Mouse (Mus musculus): ENCODE data around the gene 2900026A02Rik. TPM values are rescaled to one million over a fixed set of nuclear protein-coding genes. Genes with fewer than 3 reads are reported as not detected.

Gene 2900026A02Rik
- polyA plus RNA-seq, 1 experiment from 2014 or later = 26.0 TPM

DNA sequence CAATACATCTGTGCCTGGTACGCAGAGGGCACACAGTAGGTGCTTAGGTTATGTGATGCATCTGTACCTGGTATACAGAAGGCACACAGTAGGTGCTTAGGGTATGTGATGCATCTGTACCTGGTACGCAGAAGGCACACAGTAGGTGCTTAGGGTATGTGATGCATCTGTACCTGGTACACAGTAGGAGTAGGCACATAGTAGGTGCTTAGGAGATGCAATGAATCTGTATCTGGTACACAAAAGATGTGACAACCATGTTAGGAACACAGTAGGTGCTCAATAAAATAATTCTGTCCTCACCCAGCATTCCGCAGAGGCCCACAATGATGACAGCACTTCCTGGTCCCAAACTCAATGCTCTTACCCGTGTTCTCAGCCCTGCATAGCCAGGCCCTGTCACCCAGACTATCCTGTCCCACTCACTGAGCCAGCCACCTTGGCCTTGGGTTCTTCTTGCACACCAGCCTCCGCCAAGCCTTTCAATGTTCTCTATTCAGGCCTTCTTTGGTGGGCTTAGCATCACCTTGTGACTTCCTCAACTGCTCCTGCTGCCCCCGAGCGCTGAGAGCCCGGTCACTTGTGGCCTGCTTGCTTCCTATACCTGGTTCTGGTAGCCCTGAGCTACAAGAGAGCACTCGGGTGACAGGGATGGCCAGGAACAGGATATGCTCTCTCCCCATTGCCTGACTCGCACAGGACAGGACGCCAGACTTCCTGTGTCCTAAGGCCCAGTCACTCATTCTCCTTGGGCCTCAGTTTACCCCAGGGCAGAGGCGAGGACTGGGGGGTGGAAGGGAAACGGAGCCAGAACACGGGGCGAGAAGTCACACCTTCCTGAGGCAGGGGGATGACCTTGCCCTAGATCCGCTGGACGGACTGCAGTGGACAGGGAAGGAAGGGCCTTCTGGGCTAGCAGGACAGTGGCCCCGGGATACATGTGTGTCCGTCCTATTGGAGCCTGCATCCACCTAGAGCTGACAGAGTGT lies 87.0 kb downstream of the 2900026A02Rik start:
- ChIA-PET CTCF (interaction anchor here (1.8 kb wide), 1 partner anchor 9 kb away, joined by 3 read pairs; no protein-coding TSS in a partner anchor), POLR2A (no interaction called here)
- TF ChIP-seq CTCF (IDR thresholded peaks at IDR 0.05) = no peak
- in situ Hi-C loops (cut with MboI; ENCODE audit: low pct_unique_long_range_greater_than_20kb) = no loop called here
- no peaks in the 10 kb centered on the region for H3K27me3 ChIP-seq
- no peak for ATAC-seq
- no peak for DNase-seq (ENCODE audit: low read depth, low spot score)

DNA sequence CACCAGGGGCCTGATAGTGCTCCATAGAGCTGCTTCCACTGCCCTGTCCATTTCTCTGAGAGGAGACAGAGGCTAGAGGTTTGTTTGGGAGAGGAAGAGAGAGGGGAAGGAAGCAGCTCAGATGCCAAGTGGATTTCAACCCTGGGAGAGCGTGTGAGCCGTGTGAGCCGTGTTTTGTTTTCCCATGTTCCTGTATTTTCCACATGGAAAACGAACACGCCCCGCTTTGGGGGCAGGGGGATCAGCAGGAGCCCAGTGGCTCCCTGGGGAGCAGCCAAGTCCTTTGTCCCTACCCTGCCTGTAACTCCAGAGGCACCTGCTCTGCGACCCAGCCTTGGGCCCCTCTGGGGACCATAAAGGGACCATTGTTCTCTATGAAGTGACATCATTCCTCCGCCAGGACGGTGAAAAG lies 88.0 kb downstream of the 2900026A02Rik start:
- ChIA-PET POLR2A (interaction anchor here (1.1 kb wide), 1 partner anchor 9 kb away, joined by 3 read pairs; no protein-coding TSS in a partner anchor), CTCF (no interaction called here)
- H3K27me3 ChIP-seq = no peaks in the 10 kb centered on the region
- DNase-seq (ENCODE audit: low read depth, low spot score) = no peak
- no peak for TF ChIP-seq CTCF (IDR thresholded peaks at IDR 0.05)
- in situ Hi-C loops (cut with MboI; ENCODE audit: low pct_unique_long_range_greater_than_20kb) = no loop called here
- no peak for ATAC-seq

DNA sequence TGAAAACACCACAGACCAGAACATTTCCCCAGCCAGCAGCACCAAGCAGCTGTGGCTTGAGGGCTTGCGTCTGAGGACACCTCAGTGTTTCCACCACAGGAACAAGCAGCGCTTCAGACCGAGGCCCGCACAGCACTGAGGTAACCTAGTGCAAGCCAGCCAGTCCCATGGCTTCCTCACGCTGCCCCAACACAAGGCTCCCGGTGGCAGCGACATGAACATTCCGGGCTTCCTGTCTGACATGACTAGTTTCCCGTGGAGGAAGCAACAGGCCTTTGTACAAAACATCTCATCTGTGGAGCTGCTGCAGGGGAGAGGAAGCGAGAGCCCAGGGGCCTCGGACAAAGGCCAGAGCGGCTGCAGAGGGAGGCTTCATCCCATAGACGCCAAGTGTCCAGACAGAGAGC lies 88.4 kb downstream of the 2900026A02Rik start:
- ChIA-PET CTCF (no interaction called here), POLR2A (interaction anchor here (1.1 kb wide), 1 partner anchor 10 kb away, joined by 3 read pairs; no protein-coding TSS in a partner anchor)
- ATAC-seq (no peak), DNase-seq (ENCODE audit: low read depth, low spot score) (no peak)
- H3K27me3 ChIP-seq = no peaks in the 10 kb centered on the region
- in situ Hi-C loops (cut with MboI; ENCODE audit: low pct_unique_long_range_greater_than_20kb) = no loop called here
- TF ChIP-seq CTCF (IDR thresholded peaks at IDR 0.05) = no peak

DNA sequence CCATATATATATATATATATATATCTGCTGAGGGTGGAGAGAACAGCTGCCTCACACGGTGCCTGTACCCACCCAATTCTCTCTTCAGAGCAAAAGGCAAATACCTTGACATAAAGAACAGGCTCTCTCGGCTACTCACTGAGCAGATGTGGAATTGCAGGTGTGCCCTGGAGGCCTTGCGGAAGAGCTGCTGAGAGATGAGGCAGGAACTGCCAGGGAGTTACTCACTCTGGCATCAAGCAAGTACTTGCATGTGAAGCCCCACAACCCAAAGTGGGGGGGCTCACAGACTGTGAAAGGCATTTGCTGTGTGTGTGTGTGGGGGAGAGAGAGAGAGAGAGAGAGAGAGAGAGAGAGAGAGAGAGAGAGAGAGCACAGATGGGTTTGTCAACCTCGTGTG lies 92.6 kb downstream of the 2900026A02Rik start:
- ATAC-seq = no peak
- POLR2A ChIA-PET = no interaction called here
- H3K27me3 ChIP-seq = no peaks in the 10 kb centered on the region

DNA sequence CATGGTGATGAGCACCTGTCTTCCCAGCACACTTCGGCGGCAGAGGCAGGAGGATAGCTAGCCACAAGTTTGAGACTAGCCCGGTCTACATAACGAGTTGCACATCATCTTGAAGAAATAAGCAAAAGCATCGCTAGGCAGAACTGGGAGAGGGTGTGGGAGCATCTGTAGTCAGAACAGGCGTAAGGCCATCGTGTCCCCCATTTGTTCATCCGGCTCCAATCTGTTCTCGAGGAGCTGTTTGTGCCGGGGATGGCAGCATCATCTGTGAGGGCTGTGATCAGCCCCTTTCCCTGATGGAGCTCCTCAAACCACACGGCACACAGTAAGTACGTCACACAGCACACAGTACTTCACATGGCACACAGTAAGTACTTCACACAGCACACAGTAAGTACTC lies 94.6 kb downstream of the 2900026A02Rik start:
- ATAC-seq (no peak), DNase-seq (ENCODE audit: low read depth, low spot score) (no peak)
- ChIA-PET POLR2A (interaction anchor here (0.5 to 0.6 kb wide), 2 partner anchors 25 to 67 kb away, joined by 4 read pairs; no protein-coding TSS in a partner anchor), CTCF (interaction anchor here (0.9 to 1.4 kb wide), 2 partner anchors 27 to 29 kb away, joined by 4 read pairs; no protein-coding TSS in a partner anchor)
- in situ Hi-C loops (cut with MboI; ENCODE audit: low pct_unique_long_range_greater_than_20kb) = no loop called here
- no peak for TF ChIP-seq CTCF (IDR thresholded peaks at IDR 0.05)
- H3K27me3 ChIP-seq = no peaks in the 10 kb centered on the region

More for the DNA sequence above, 92.6 kb downstream of the 2900026A02Rik start:
- CTCF ChIA-PET = interaction anchor here (0.9 to 2.0 kb wide), 3 partner anchors 10 to 29 kb away, joined by 4 read pairs; no protein-coding TSS in a partner anchor
- in situ Hi-C loops (cut with MboI; ENCODE audit: low pct_unique_long_range_greater_than_20kb) = no loop called here
- TF ChIP-seq CTCF (IDR thresholded peaks at IDR 0.05) = no peak
- DNase-seq (ENCODE audit: low read depth, low spot score) = no peak

DNA sequence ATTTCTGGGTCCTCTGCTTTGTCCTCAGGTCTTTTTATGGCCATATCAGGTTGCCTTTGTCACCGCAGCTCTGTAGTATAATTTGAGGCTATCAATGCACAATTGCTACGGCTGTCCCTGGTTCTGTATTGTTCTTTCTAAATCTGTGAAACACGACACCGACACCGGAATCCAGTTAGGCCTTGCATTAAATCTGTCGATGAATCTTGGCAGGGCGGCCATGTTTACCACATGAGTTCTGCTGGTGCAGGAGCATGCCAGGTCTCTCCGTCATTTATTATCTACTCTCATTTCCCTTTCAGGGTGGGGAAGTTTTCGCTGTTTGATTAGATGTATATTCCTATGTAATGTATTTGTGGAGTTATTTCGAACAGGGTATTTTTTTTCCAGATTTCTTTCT lies 97.3 kb downstream of the 2900026A02Rik start:
- ChIA-PET POLR2A (no interaction called here), CTCF (interaction anchor here (1.4 kb wide), 1 partner anchor 31 kb away, joined by 4 read pairs; no protein-coding TSS in a partner anchor)
- no peak for TF ChIP-seq CTCF (IDR thresholded peaks at IDR 0.05)
- in situ Hi-C loops (cut with MboI; ENCODE audit: low pct_unique_long_range_greater_than_20kb) = no loop called here
- H3K27me3 ChIP-seq = no peaks in the 10 kb centered on the region
- DNase-seq (ENCODE audit: low read depth, low spot score) = no peak
- ATAC-seq = no peak

DNA sequence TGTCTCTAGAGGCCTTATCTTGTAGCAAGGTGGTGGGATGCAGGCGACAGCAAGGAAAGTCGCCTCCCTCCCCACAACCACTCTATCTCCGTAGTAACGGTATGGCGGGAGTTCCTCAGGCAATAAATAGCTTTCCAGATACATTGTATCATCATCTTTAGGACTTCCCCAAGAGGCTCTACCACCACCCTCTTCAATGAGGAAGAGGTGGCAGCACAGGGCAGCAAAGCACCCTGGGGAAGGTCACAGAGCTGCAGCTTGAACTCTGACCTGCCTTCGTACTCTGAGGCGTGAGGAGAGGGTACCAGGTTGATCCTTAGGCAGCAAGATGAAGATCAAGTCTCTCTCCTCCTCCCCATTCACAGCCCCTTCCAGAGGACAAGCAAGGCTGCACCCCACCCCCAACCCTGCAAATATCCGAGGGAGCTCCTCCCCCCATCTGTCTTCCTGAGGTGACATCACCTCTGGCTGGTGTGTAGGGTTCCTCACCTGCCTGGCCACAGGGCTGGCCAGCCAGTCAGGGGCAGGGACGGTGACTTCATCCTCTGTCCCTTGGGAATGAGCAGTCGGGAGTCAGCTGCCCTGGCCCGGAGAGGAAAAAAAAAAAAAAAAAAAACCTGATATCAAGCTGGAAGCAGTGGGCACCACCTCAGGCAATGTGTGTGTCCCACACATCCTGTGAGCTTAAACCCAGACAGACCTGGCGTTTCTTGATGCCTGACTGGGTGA lies 98.5 kb downstream of the 2900026A02Rik start:
- no peaks in the 10 kb centered on the region for H3K27me3 ChIP-seq
- POLR2A ChIA-PET = no interaction called here
- DNase-seq (ENCODE audit: low read depth, low spot score) (peak; percentile 41), ATAC-seq (peak; percentile 66)
- CTCF ChIA-PET = interaction anchor here (0.8 to 1.4 kb wide), 4 partner anchors 14 to 104 kb away, joined by 3 to 5 read pairs (median 4); partner anchors contain the start of gene Tmem211
- TF ChIP-seq CTCF (IDR thresholded peaks at IDR 0.05) = no peak
- in situ Hi-C loops (cut with MboI; ENCODE audit: low pct_unique_long_range_greater_than_20kb) = no loop called here

DNA sequence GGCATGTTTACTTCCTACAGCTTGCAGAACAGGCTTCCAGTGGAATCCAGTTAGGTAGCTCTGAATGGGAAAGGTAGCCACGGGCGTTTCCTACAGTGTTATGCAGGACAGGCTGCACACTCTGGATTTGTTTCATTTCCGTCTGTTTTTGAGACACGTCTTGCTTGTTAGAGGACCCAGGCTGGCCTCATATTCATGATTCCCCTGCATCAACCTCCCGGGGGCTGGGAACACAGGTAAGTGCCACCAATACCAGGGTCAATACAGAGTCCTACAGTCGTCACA lies 99.5 kb downstream of the 2900026A02Rik start:
- no peak for TF ChIP-seq CTCF (IDR thresholded peaks at IDR 0.05)
- POLR2A ChIA-PET = interaction anchor here (0.6 kb wide), 1 partner anchor 9 kb away, joined by 3 read pairs; no protein-coding TSS in a partner anchor
- no peak for ATAC-seq

DNA sequence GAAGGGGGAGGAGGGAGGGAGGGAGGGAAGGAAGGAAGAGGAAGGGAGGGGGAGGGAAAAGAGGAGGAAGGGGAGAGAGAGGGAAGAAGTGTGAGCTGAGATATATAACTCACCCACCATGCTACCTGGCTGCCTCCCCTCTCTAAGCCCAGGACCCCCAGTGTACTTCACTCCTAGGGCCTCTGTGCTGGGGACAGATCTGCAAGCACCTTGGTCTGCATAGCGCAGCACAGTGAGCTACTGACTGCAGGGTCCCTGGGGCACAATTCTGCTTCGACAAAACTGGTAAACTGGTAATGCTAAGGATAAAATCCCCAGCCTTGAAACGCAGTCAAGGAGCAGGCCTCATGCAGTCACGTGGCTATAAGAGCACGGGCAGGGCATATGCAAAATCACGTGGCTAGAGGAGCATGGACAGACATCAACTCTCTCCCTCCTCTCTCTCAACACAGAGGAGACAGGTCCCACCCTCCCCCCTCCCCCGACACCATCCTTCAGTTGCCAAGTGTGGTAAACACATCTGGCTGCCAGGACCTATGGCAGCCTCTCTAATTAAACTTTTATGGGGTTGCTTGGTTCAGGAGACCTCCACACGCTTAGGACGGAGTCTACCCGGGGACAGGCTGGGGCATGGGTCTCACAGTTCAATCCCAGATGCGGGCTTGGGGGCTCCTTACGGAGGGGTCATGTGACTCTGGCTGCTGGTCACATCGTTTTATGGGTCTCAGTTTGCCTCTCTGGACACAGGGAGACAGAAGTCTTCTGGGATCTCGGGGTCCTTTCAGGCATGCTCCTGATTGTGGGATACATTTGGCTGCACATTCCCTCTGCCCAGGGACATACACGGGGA lies 100.1 kb downstream of the 2900026A02Rik start:
- ATAC-seq = no peak

More for the DNA sequence above, 99.5 kb downstream of the 2900026A02Rik start:
- no peaks in the 10 kb centered on the region for H3K27me3 ChIP-seq
- in situ Hi-C loops (cut with MboI; ENCODE audit: low pct_unique_long_range_greater_than_20kb) = no loop called here
- no peak for DNase-seq (ENCODE audit: low read depth, low spot score)
- CTCF ChIA-PET = interaction anchor here (1.4 kb wide), 1 partner anchor 22 kb away, joined by 3 read pairs; no protein-coding TSS in a partner anchor

More for the DNA sequence above, 100.1 kb downstream of the 2900026A02Rik start:
- no peaks in the 10 kb centered on the region for H3K27me3 ChIP-seq
- TF ChIP-seq CTCF (IDR thresholded peaks at IDR 0.05) = no peak
- CTCF ChIA-PET = interaction anchor here (1.4 kb wide), 1 partner anchor 21 kb away, joined by 3 read pairs; no protein-coding TSS in a partner anchor
- in situ Hi-C loops (cut with MboI; ENCODE audit: low pct_unique_long_range_greater_than_20kb) = no loop called here
- POLR2A ChIA-PET = interaction anchor here (0.6 kb wide), 1 partner anchor 8 kb away, joined by 3 read pairs; no protein-coding TSS in a partner anchor
- no peak for DNase-seq (ENCODE audit: low read depth, low spot score)

All from Patski (cell line).